Mouse (Mus musculus) frontal cortex, adult 2 months (tissue): Measurements from ENCODE around the gene Wnt11. TPM values are rescaled to one million over a fixed set of nuclear protein-coding genes. Genes with fewer than 3 reads are reported as not detected.

Source experiments
- DNase-seq, 2 experiments: peaks; one replicate each; pipeline ENCODE4 v3.0.0; 2022; ENCODE audit warnings: low spot score in 1 of 2; ENCODE audit errors: extremely low spot score in 1 of 2
- polyA plus RNA-seq: library from polyadenylated mRNA; depleted of rRNA; stranded (reverse); fragments of >200 nt; gene quantifications from 2 replicates; pipeline ENCODE4 v1.2.3, GENCODE M21; 2012

Gene Wnt11
- polyA plus RNA-seq, 1 experiment: 0.82 TPM

GRCm38 (mm10) chr7:98862994-98863393, 28.1 kb downstream of the Wnt11 start:
- no peak for DNase-seq

- DNase-seq: no peak
Observed at GRCm38 (mm10) chr7:98863969-98864718, 29.2 kb downstream of the Wnt11 start.

GRCm38 (mm10) chr7:98867053-98867793, 32.3 kb downstream of the Wnt11 start:
- DNase-seq: no peak

- no peak for DNase-seq
Observed at GRCm38 (mm10) chr7:98867794-98868150, 32.9 kb downstream of the Wnt11 start.

GRCm38 (mm10) chr7:98869070-98869469, 34.2 kb downstream of the Wnt11 start:
- DNase-seq: no peak

GRCm38 (mm10) chr7:98870791-98871190, 35.9 kb downstream of the Wnt11 start:
- no peak for DNase-seq

GRCm38 (mm10) chr7:98871882-98872281, 37.0 kb downstream of the Wnt11 start:
- DNase-seq: no peak

GRCm38 (mm10) chr7:98873316-98873715, 38.4 kb downstream of the Wnt11 start:
- DNase-seq: no peak

- DNase-seq: no peak
Observed at GRCm38 (mm10) chr7:98874411-98874951, 39.6 kb downstream of the Wnt11 start.

GRCm38 (mm10) chr7:98875390-98875990, 40.6 kb downstream of the Wnt11 start:
- no peak for DNase-seq

GRCm38 (mm10) chr7:98876119-98876518, 41.2 kb downstream of the Wnt11 start:
- no peak for DNase-seq

- DNase-seq: no peak
Observed at GRCm38 (mm10) chr7:98879176-98879575, 44.3 kb downstream of the Wnt11 start.

GRCm38 (mm10) chr7:98881887-98882286, 47.0 kb downstream of the Wnt11 start:
- peak in 1 of 2 experiments; percentile 34 for DNase-seq

GRCm38 (mm10) chr7:98887811-98888261, 52.9 kb downstream of the Wnt11 start:
- no peak for DNase-seq

GRCm38 (mm10) chr7:98888810-98889209, 53.9 kb downstream of the Wnt11 start:
- DNase-seq: no peak

- no peak for DNase-seq
Observed at GRCm38 (mm10) chr7:98889211-98889610, 54.3 kb downstream of the Wnt11 start.

- DNase-seq: no peak
Observed at GRCm38 (mm10) chr7:98893144-98893543, 58.2 kb downstream of the Wnt11 start.

- DNase-seq: no peak
Observed at GRCm38 (mm10) chr7:98894305-98894704, 59.4 kb downstream of the Wnt11 start.

- DNase-seq: no peak
Observed at GRCm38 (mm10) chr7:98894768-98895167, 59.9 kb downstream of the Wnt11 start.

- peak in 1 of 2 experiments; percentile 19 for DNase-seq
Observed at GRCm38 (mm10) chr7:98895501-98896095, 60.7 kb downstream of the Wnt11 start.

- peak in 1 of 2 experiments; percentile 56 for DNase-seq
Observed at GRCm38 (mm10) chr7:98897323-98897722, 62.4 kb downstream of the Wnt11 start.
